ENCODE assay signal across 10 mouse cellular contexts in the genomic region with DNA sequence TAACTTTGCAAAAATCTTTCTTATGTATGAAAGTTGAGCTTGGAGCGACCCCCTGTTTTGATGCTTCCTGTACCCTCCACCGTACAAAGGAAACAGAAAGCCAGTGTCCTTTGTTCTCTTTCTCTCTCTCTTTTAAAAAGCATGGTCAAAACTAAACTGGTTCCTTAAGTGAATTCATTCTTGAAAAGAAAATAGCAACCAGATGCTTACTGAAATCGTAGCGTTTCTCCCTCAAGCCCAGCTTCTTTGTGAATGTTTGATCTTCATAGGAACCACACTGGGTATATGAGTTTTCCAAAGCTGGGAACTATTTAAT. TPM values are rescaled to one million over a fixed set of nuclear protein-coding genes. Genes with fewer than 3 reads are reported as not detected.
DNase-seq lines count a peak whose midpoint lies in the region; ATAC-seq lines count a peak whose summit lies in the region.
"Had no signal": no experiment of that assay in that cellular context is flagged by ENCODE, and none has a peak within 500 bp of the region (broad histone marks: within the 10 kb centered on the region; RNA-seq: fewer than 3 reads in every experiment).

No protein-coding gene starts in this region.

- no peaks in the 10 kb centered on the region for H3K9me3 ChIP-seq in kidney, embryonic 14.5 days (ENCODE audit: control insufficient read depth, low read length)
- H3K9me3 ChIP-seq in embryonic facial prominence, embryonic 13.5 days = no peaks in the 10 kb centered on the region
- H3K9me3 ChIP-seq in midbrain, embryonic 14.5 days (ENCODE audit: control insufficient read depth, low read length) = no peaks in the 10 kb centered on the region

- H3K36me3 ChIP-seq in kidney, embryonic 14.5 days (ENCODE audit: control insufficient read depth, insufficient read depth, low read length) = no peaks in the 10 kb centered on the region
- no peaks in the 10 kb centered on the region for H3K36me3 ChIP-seq in embryonic facial prominence, embryonic 13.5 days
- H3K36me3 ChIP-seq in midbrain, embryonic 14.5 days (ENCODE audit: control insufficient read depth, insufficient read depth, low read length) = no peaks in the 10 kb centered on the region

- H3K9ac ChIP-seq in kidney, embryonic 14.5 days (ENCODE audit: low read depth, low read length) = peak overlapping the region; percentile 37; the same call in 1 of the 2 replicates
- peak overlapping the region; percentile 58 for H3K9ac ChIP-seq in embryonic facial prominence, embryonic 13.5 days
- H3K9ac ChIP-seq in midbrain, embryonic 14.5 days (replicated peaks; ENCODE audit: low read length) = no peak overlapping the region

- peak overlapping the region; percentile 78 for H3K27ac ChIP-seq in kidney, embryonic 14.5 days (ENCODE audit: low read depth, low read length)
- peak overlapping the region; percentile 93 for H3K27ac ChIP-seq in embryonic facial prominence, embryonic 13.5 days
- H3K27ac ChIP-seq in midbrain, embryonic 14.5 days (replicated peaks; ENCODE audit: low read depth, low read length) = no peak overlapping the region

- 23% methylated on average over 4 of the region's 4 CpGs for WGBS in kidney, embryonic 14.5 days
- WGBS in embryonic facial prominence, embryonic 13.5 days = 6% methylated on average over 4 of the region's 4 CpGs
- 25% methylated on average over 4 of the region's 4 CpGs for WGBS in midbrain, embryonic 14.5 days

- no peaks in the 10 kb centered on the region for H3K27me3 ChIP-seq in kidney, embryonic 14.5 days (ENCODE audit: control insufficient read depth, insufficient read depth, low read length)
- no peaks in the 10 kb centered on the region for H3K27me3 ChIP-seq in embryonic facial prominence, embryonic 13.5 days
- H3K27me3 ChIP-seq in midbrain, embryonic 14.5 days (ENCODE audit: control insufficient read depth, insufficient read depth, low read length) = no peaks in the 10 kb centered on the region

- H3K4me3 ChIP-seq in kidney, embryonic 14.5 days (ENCODE audit: low read length) = peak overlapping the region; percentile 21; the same call in 1 of the 2 replicates
- peak overlapping the region; percentile 28 for H3K4me3 ChIP-seq in embryonic facial prominence, embryonic 13.5 days
- no peak overlapping the region for H3K4me3 ChIP-seq in midbrain, embryonic 14.5 days (replicated peaks; ENCODE audit: low read depth, low read length)

- intact Hi-C loops in left cerebral cortex, postnatal 14 days (cut with DNase I) = no loop called here

- no peak for ATAC-seq in kidney, embryonic 14.5 days (ENCODE audit: low FRiP score, low TSS enrichment)
- ATAC-seq in embryonic facial prominence, embryonic 13.5 days (ENCODE audit: insufficient number of reproducible peaks, insufficient read depth, low FRiP score, low TSS enrichment, low read depth) = peak; percentile 71; the same call in 1 of the 2 replicates
- ATAC-seq in midbrain, embryonic 14.5 days (ENCODE audit: low FRiP score, low TSS enrichment) = no peak
- no peak for ATAC-seq in erythroblast, adult 5-6 weeks (replicated peaks; ENCODE audit: low FRiP score, poor library complexity, severe bottlenecking)

- no peak for DNase-seq in kidney, postnatal 14 days
- peak; percentile 77 for DNase-seq in hindlimb bud, embryonic 11.5 days (ENCODE audit: extremely low spot score, low read depth, low spot score)
- peak; percentile 36 for DNase-seq in midbrain, embryonic 14.5 days
- no peak for DNase-seq in left cerebral cortex, postnatal 14 days (ENCODE audit: low spot score in 2 of 2)
- DNase-seq in thymus, postnatal 10 days (ENCODE audit: low spot score in 2 of 2) = no peak
- DNase-seq: kidney, postnatal 10 days; right cerebral cortex, postnatal 4 days had no signal

- peak overlapping the region; percentile 44 for H3K4me2 ChIP-seq in kidney, embryonic 14.5 days (replicated peaks; ENCODE audit: low read depth, low read length)
- H3K4me2 ChIP-seq in embryonic facial prominence, embryonic 13.5 days = peak overlapping the region; percentile 58
- H3K4me2 ChIP-seq in midbrain, embryonic 14.5 days (ENCODE audit: low read length) = peak overlapping the region; percentile 44

- peaks cover 10% of the 10 kb centered on the region; the same call in 1 of the 2 replicates for H3K4me1 ChIP-seq in kidney, embryonic 14.5 days (ENCODE audit: control insufficient read depth, insufficient read depth, low read length)
- H3K4me1 ChIP-seq in embryonic facial prominence, embryonic 13.5 days = peaks cover 16% of the 10 kb centered on the region
- peaks cover 7% of the 10 kb centered on the region; the same call in 1 of the 2 replicates for H3K4me1 ChIP-seq in midbrain, embryonic 14.5 days (ENCODE audit: control insufficient read depth, insufficient read depth, low read length)

RNA-seq across cellular contexts. Expression of a gene that starts 40.6 kb away (rescaled TPM):
- 59.7 and 67.9 TPM in 2 replicates for polyA plus RNA-seq in kidney, embryonic 14.5 days (2014; fragmentation: Nextera tagmentation; extraction: Ambion mirVana)
- 42.6 and 43.4 TPM in 2 replicates for polyA plus RNA-seq in embryonic facial prominence, embryonic 13.5 days (2015; fragmentation: Nextera tagmentation; extraction: Ambion mirVana)
- 0.46 and 4.9 TPM in 2 replicates for polyA plus RNA-seq in midbrain, embryonic 14.5 days (2014; fragmentation: Nextera tagmentation; extraction: Ambion mirVana)
- 1 to 10 TPM; 2.2 to 3.1 TPM for total RNA-seq in left cerebral cortex, postnatal 14 days (2021)
- total RNA-seq in erythroblast, adult 5-6 weeks (2015; ENCODE audit: low replicate concordance) = not detected in 2 replicates
- total RNA-seq in erythroblast, adult 5-6 weeks (2017; ENCODE audit: low replicate concordance) = 0.68 and 0.70 TPM in 2 replicates

Comparison
In these comparisons a context has a peak if more than half of its experiments do, and no peak if none do; other contexts are left out.
1. DNase-seq: peak in hindlimb bud, embryonic 11.5 days (single experiment) and midbrain, embryonic 14.5 days (single experiment); none in kidney, postnatal 14 days (single experiment), left cerebral cortex, postnatal 14 days (0 of 2) and thymus, postnatal 10 days (0 of 2).
2. Peak in every context shown above with its lines, with median percentiles within 50 percentile points of each other: H3K4me2 ChIP-seq.